Mouse (Mus musculus): Measurements from ENCODE around the gene Gm10309.
A peak's percentile ranks its signal among the peaks of the same experiment; 100 is the strongest.

The Gm10309 gene

GRCm38 (mm10) chr17:86505183-86505631 lies at the start of gene Gm10309:
TSS of gene Gm10309 (minus strand) at chr17:86505232.
- DNase-seq (ENCODE audit: low read depth, low spot score), result no peak

GRCm38 (mm10) chr17:86551995-86552394 lies 47.0 kb upstream of the Gm10309 start:
- no peak for DNase-seq (ENCODE audit: low read depth, low spot score)

GRCm38 (mm10) chr17:86551561-86551960 lies 46.5 kb upstream of the Gm10309 start:
- DNase-seq (ENCODE audit: low read depth, low spot score), result no peak

- DNase-seq (ENCODE audit: low read depth, low spot score), result no peak
These were observed 44.1 kb upstream of the Gm10309 start for GRCm38 (mm10) chr17:86549128-86549527.

- no peak for DNase-seq (ENCODE audit: low read depth, low spot score)
These were observed 41.5 kb upstream of the Gm10309 start for GRCm38 (mm10) chr17:86546529-86546928.

- DNase-seq (ENCODE audit: low read depth, low spot score), result no peak
These were observed 34.9 kb upstream of the Gm10309 start for GRCm38 (mm10) chr17:86539881-86540430.

GRCm38 (mm10) chr17:86535827-86536656 lies 31.0 kb upstream of the Gm10309 start:
- peak; percentile 29 for DNase-seq (ENCODE audit: low read depth, low spot score)

GRCm38 (mm10) chr17:86535096-86535495 lies 30.1 kb upstream of the Gm10309 start:
- no peak for DNase-seq (ENCODE audit: low read depth, low spot score)

- no peak for DNase-seq (ENCODE audit: low read depth, low spot score)
These were observed 28.5 kb upstream of the Gm10309 start for GRCm38 (mm10) chr17:86533549-86533851.

- no peak for DNase-seq (ENCODE audit: low read depth, low spot score)
These were observed 27.9 kb upstream of the Gm10309 start for GRCm38 (mm10) chr17:86532783-86533548.

GRCm38 (mm10) chr17:86531231-86531630 lies 26.2 kb upstream of the Gm10309 start:
- no peak for DNase-seq (ENCODE audit: low read depth, low spot score)

- DNase-seq (ENCODE audit: low read depth, low spot score), result no peak
These were observed 24.4 kb upstream of the Gm10309 start for GRCm38 (mm10) chr17:86529411-86529810.

GRCm38 (mm10) chr17:86529003-86529402 lies 24.0 kb upstream of the Gm10309 start:
- DNase-seq (ENCODE audit: low read depth, low spot score), result no peak

GRCm38 (mm10) chr17:86527298-86527697 lies 22.3 kb upstream of the Gm10309 start:
- no peak for DNase-seq (ENCODE audit: low read depth, low spot score)

- no peak for DNase-seq (ENCODE audit: low read depth, low spot score)
These were observed 21.0 kb upstream of the Gm10309 start for GRCm38 (mm10) chr17:86526016-86526415.

- DNase-seq (ENCODE audit: low read depth, low spot score), result no peak
These were observed 20.0 kb upstream of the Gm10309 start for GRCm38 (mm10) chr17:86525075-86525474.

- no peak for DNase-seq (ENCODE audit: low read depth, low spot score)
These were observed 18.8 kb upstream of the Gm10309 start for GRCm38 (mm10) chr17:86523843-86524242.

- no peak for DNase-seq (ENCODE audit: low read depth, low spot score)
These were observed 18.3 kb upstream of the Gm10309 start for GRCm38 (mm10) chr17:86523374-86523773.

GRCm38 (mm10) chr17:86522649-86523048 lies 17.6 kb upstream of the Gm10309 start:
- DNase-seq (ENCODE audit: low read depth, low spot score), result no peak

- DNase-seq (ENCODE audit: low read depth, low spot score), result no peak
These were observed 16.2 kb upstream of the Gm10309 start for GRCm38 (mm10) chr17:86521252-86521651.

GRCm38 (mm10) chr17:86518604-86519003 lies 13.6 kb upstream of the Gm10309 start:
- no peak for DNase-seq (ENCODE audit: low read depth, low spot score)

GRCm38 (mm10) chr17:86516630-86517029 lies 11.6 kb upstream of the Gm10309 start:
- no peak for DNase-seq (ENCODE audit: low read depth, low spot score)

All from WW6 (cell line).